Comparison of ENCODE assay signal across 8 mouse cellular contexts in the genomic region with DNA sequence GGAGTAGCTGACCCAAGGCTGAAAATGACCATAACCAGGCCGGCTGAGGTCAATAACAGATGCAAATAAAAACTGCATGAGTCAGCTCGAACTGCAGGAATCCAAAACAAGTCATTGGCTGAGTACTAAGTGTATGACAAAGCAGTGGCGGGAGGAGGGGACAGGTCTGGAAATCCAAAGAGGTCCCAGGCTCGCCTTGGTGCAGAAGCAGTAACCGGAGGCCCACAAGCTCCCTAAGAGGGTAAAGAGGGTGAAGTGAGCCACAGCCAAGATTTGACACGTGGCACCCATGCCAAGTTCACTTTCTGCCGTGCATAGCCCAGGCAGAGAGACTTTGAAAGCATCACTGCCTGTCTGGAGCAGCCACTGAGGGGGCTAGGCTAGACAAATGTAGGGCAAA. TPM values are rescaled to one million over a fixed set of nuclear protein-coding genes. Genes with fewer than 3 reads are reported as not detected.
DNase-seq lines count a peak whose midpoint lies in the region; ATAC-seq and TF ChIP-seq lines count a peak whose summit lies in the region.

No protein-coding gene starts in this region.

- H3K27ac ChIP-seq in hindbrain, postnatal 0 days, result no peak overlapping the region

- intact Hi-C loops in heart, postnatal 25 days (cut with DNase I), result no loop called here

- no peak for TF ChIP-seq CTCF in hindbrain, postnatal 0 days (IDR thresholded peaks at IDR 0.05; ENCODE audit: low read depth)

- no peak overlapping the region for H3K4me3 ChIP-seq in hindbrain, postnatal 0 days (ENCODE audit: low read length)

- no peak overlapping the region for H3K9ac ChIP-seq in hindbrain, postnatal 0 days (replicated peaks; ENCODE audit: low read length)

- H3K27me3 ChIP-seq in hindbrain, postnatal 0 days (ENCODE audit: insufficient read depth, low read length), result no peaks in the 10 kb centered on the region

- ATAC-seq in hindbrain, postnatal 0 days, result no peak

- no peak overlapping the region for H3K4me2 ChIP-seq in hindbrain, postnatal 0 days (ENCODE audit: low read depth, low read length)

- H3K4me1 ChIP-seq in hindbrain, postnatal 0 days (ENCODE audit: insufficient read depth, low read length), result peaks cover 6% of the 10 kb centered on the region; the same call in 1 of the 2 replicates

- peak; percentile 96 for DNase-seq in heart, adult 11 months
- no peak for DNase-seq in heart, postnatal 25 days (ENCODE audit: low spot score)
- DNase-seq in 3134 (ENCODE audit: extremely low read depth, insufficient read length, low spot score), result peak; percentile 64
- DNase-seq in brain, adult 2 months (ENCODE audit: low read depth, low spot score), result peak; percentile 65
- DNase-seq in kidney, postnatal 14 days, result peak; percentile 59
- no peak for DNase-seq in yolk sac, embryonic 10.5 days (ENCODE audit: low spot score)
- DNase-seq in B cell, adult 2 months, result no peak
- DNase-seq in hindbrain, postnatal 0 days (ENCODE audit: low spot score), result no peak

- no peaks in the 10 kb centered on the region for H3K9me3 ChIP-seq in hindbrain, postnatal 0 days (ENCODE audit: low read length)

- no peaks in the 10 kb centered on the region for H3K36me3 ChIP-seq in hindbrain, postnatal 0 days (ENCODE audit: insufficient read depth, low read length)

- 37% methylated on average over 7 of the region's 7 CpGs for WGBS in hindbrain, postnatal 0 days

RNA-seq across cellular contexts. Expression of a gene that starts 41.0 kb away (rescaled TPM):
- 10 to 100 TPM; 35.9 to 43.0 TPM for total RNA-seq in heart, postnatal 25 days (2021)
- 39.9 and 42.7 TPM in 2 replicates for total RNA-seq in hindbrain, postnatal 0 days (2014; rRNA removed)
- 86.6 and 87.9 TPM in 2 replicates for polyA plus RNA-seq in hindbrain, postnatal 0 days (2015; fragmentation: Nextera tagmentation; extraction: Ambion mirVana)

Comparison
In these comparisons a context has a peak if more than half of its experiments do, and no peak if none do; other contexts are left out.
1. DNase-seq: peak in heart, adult 11 months (single experiment), 3134 (single experiment), brain, adult 2 months (single experiment) and kidney, postnatal 14 days (single experiment); none in heart, postnatal 25 days (single experiment), yolk sac, embryonic 10.5 days (single experiment), B cell, adult 2 months (0 of 2) and hindbrain, postnatal 0 days (single experiment).